In genomic region chr6:54785098-54785730, GRCm38 (mm10) we compare ENCODE assay signal across 8 mouse cellular contexts. TPM values are rescaled to one million over a fixed set of nuclear protein-coding genes. Genes with fewer than 3 reads are reported as not detected.
DNase-seq lines count a peak whose midpoint lies in the region.

No protein-coding gene starts in this region.

- peak; percentile 36 for DNase-seq in embryo, embryonic 11 days
- peak; percentile 73 to 87 for DNase-seq in frontal cortex, postnatal 10 days (ENCODE audit: low spot score in 2 of 2)
- DNase-seq in left cerebral cortex, adult 8-10 months (ENCODE audit: low spot score in 2 of 2), result peak; percentile 42 to 85
- DNase-seq in right cerebral cortex, postnatal 14 days, result peak; percentile 75
- no peak for DNase-seq in gastrocnemius, postnatal 10 days
- no peak for DNase-seq in cerebellum, postnatal 36 days
- no peak for DNase-seq in gastrocnemius, postnatal 4 days (ENCODE audit: low spot score in 2 of 2)
- DNase-seq in kidney, adult 18-20 months, result no peak

RNA-seq across cellular contexts. Expression of gene Znrf2, which starts 31.5 kb away (rescaled TPM):
- total RNA-seq in left cerebral cortex, adult 8-10 months (2022), result 10 to 100 TPM; 13.6 to 18.4 (median 15.2) TPM
- total RNA-seq in gastrocnemius, postnatal 10 days (2021), result 10 to 100 TPM; 10.2 to 10.4 TPM
- 10 to 100 TPM; 10.9 to 11.0 TPM for total RNA-seq in gastrocnemius, postnatal 4 days (2021)

Comparison
In these comparisons a context has a peak if more than half of its experiments do, and no peak if none do; other contexts are left out.
1. DNase-seq: peak in embryo, embryonic 11 days (single experiment), frontal cortex, postnatal 10 days (2 of 2), left cerebral cortex, adult 8-10 months (2 of 2) and right cerebral cortex, postnatal 14 days (single experiment); none in gastrocnemius, postnatal 10 days (single experiment), cerebellum, postnatal 36 days (0 of 2), gastrocnemius, postnatal 4 days (0 of 2) and kidney, adult 18-20 months (single experiment).